Mouse (Mus musculus): Measurements from ENCODE around the gene Slc38a7.
A peak's percentile ranks its signal among the peaks of the same experiment; 100 is the strongest.
"Not testable (repeated sequence)": the region's sequence is repeated elsewhere in the genome, so short reads cannot be mapped to it uniquely, and the experiment has no call there.

Gene Slc38a7

GRCm38 (mm10) chr8:95853102-95853843 lies at the start of gene Slc38a7:
Gene Slc38a7, minus strand, starts transcription at chr8:95853539.
- peak; percentile 95 for DNase-seq (ENCODE audit: low read depth, low spot score)

DNA sequence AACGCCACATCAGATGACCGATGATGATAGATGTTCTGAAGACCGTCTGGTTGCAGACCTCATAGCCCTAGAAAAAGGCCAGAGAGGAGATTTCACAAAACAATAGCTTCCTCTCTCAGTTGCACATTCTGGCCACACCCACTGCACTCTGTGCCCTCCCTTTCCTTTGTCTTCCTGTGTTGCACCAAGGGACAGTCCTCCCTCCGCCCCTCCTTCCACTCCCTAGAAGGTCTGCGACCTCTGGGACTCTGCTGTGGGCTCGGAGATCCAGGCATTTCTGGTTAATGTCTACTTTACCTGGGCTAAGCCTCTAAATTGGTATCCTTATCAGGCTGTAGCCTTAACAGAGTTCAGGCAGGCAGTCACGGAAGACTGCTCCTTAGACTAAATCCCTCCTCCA lies 48.5 kb upstream of the Slc38a7 start:
- peak; percentile 88 for DNase-seq (ENCODE audit: low read depth, low spot score)

DNA sequence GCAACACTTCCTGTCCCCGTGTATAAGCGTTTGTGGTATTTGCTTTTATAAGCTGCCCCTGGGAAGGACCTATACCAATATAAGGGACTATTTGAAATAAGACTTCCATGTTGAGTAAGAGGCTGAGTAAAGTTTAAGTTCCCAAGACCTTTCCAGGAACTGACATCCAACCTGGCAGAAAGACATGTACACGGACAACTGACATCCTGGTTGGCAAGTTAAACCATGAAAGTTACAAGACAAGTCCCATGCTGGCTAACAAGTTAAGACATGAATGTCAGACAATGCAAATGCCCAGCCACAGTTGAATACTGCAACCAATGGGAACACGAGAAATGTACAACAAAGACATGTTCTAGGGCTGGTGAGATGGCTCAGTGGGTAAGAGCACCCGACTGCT lies 40.4 kb upstream of the Slc38a7 start:
- DNase-seq (ENCODE audit: low read depth, low spot score) = no peak

DNA sequence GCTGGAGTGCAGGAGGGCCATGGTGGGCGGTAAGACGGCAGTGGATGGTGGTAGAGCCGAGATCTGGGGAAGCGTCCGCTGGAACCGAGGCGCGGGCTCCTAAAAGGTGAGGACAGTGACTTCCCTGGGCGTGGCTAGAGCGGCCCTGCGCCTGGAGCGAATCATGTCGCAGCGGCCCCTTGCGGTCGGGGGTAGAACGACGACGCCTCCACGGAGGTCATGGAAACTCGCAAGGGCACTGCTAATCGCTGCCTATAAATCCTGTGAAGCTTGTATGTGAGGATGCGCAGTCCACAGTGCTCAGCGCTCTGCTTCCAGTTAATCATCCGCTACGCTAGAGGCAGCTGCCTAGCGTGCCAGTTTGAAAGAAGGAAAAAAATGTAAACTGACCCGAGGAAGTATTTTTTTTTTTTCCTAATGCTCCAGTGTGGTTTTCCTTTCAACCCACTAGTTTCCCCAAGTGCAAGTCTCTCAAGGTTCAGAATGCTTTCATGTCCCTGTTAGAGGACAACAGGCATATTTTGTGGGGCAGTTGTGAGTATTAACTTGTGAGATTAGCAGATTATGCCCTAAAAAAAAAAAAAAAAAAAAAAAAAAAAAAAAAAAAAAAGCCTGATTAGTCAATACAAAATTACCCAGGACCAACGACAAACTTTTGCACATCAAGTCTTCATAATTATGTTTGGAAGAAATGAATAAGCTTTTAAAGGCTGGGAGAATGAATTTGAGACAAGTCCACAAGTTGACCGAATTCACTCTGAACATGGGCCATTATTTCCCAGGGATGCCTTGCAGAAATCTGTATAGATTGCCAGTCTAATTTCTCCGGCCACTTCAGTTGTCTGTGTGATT lies 35.2 kb upstream of the Slc38a7 start, which contains the start of gene Got2:
Gene Got2, minus strand, starts transcription at position 263 of the 852 bp plus-strand sequence.
- peak; percentile 97 for DNase-seq (ENCODE audit: low read depth, low spot score)

DNA sequence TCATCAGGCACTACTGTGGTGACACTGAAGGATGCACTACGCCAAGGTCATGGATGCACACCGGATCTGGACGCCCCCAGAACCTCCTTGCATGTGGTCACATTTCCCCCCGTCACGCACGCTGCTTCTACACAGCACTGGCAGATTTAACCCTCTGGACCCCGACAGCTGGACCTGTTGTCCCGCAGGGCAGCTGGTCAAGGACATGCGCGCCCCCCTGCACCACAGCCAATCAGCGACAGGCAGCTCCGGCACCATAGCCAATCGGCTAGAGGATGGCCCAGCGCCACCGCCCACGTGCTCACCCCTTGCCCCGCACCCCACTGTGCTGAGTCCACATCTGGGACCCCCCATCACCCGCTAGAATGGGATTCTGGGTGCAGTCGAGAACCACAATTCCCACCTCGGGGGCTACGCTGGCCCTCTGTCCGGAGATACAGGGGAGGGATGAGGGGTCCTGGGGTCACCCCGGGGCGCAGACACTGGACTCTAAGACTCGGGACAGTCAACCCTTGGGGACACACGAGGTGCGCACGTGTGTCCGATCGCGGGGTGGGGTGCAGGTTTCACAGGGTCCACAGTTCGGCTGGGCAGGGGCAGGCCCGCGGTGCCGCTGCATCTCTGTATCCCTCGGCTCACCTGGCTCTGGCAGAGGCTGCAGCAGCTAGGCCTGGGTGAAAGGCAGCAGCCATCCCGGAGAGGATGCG lies 34.4 kb upstream of the Slc38a7 start:
- peak; percentile 37 for DNase-seq (ENCODE audit: low read depth, low spot score)

- DNase-seq (ENCODE audit: low read depth, low spot score) = no peak
Observed at GRCm38 (mm10) chr8:95886647-95887577, 33.6 kb upstream of the Slc38a7 start.

DNA sequence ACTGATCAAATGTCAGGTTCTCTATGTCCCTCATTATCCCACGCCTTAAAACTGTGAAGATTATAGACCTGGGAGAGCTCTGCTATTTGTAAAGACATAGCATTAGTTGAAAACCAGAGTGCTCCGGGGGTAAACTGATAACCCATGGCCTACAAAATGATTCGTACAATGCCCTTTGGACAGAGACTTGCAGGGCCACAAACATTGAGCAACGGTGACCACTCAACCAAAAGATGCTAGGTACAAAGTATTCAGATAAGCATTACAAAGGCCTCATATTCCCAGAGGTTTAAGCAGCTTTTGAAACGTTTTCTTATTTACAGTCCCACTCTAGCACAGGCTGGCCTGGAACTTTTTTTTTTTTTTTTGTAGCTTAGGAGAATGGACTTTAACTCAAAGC lies 32.6 kb upstream of the Slc38a7 start:
- no peak for DNase-seq (ENCODE audit: low read depth, low spot score)

GRCm38 (mm10) chr8:95885271-95885841 lies 32.0 kb upstream of the Slc38a7 start:
- DNase-seq (ENCODE audit: low read depth, low spot score) = no peak

- DNase-seq (ENCODE audit: low read depth, low spot score) = no peak
Observed at GRCm38 (mm10) chr8:95884491-95884890, 31.2 kb upstream of the Slc38a7 start.

DNA sequence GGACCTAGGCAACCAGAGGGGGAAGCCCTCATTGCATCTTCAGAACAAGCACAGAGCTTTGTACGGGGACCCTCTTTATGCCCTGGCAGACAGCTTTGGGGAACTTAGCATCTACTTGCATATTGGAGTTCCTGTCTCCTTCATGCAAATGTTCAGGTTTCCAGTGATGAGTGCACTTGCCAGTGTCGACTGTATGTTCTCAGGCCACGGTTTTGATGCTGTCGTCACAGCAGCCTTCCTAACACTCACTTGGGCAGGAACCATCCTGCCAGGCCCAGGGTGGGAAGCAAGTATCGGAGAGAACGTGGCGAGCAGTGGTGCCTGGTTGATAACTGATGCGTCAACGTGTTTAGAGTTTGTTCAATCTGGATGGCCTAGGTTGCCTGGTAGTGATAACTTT lies 28.9 kb upstream of the Slc38a7 start:
- no peak for DNase-seq (ENCODE audit: low read depth, low spot score)

DNA sequence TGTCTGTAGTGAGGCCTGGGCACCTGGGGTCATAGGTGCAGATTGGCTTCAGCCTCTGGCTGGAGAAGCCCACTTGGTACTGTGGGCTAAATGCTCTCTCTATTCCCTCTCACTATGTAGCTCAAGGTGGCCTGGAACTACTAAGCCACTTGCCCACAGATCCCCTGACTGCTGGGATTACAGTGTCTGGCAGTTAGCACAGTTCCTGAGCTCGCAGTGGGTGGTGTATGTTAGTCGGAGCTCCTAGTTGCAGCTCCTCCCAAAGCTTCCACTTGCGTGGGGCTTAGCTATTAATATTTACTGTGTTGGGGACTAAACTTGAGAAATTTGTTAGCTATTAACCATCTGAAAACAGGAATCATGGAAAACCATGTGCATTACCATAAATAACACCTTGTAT lies 28.2 kb upstream of the Slc38a7 start:
- DNase-seq (ENCODE audit: low read depth, low spot score) = no peak

GRCm38 (mm10) chr8:95879823-95880222 lies 26.5 kb upstream of the Slc38a7 start:
- DNase-seq (ENCODE audit: low read depth, low spot score) = no peak

DNA sequence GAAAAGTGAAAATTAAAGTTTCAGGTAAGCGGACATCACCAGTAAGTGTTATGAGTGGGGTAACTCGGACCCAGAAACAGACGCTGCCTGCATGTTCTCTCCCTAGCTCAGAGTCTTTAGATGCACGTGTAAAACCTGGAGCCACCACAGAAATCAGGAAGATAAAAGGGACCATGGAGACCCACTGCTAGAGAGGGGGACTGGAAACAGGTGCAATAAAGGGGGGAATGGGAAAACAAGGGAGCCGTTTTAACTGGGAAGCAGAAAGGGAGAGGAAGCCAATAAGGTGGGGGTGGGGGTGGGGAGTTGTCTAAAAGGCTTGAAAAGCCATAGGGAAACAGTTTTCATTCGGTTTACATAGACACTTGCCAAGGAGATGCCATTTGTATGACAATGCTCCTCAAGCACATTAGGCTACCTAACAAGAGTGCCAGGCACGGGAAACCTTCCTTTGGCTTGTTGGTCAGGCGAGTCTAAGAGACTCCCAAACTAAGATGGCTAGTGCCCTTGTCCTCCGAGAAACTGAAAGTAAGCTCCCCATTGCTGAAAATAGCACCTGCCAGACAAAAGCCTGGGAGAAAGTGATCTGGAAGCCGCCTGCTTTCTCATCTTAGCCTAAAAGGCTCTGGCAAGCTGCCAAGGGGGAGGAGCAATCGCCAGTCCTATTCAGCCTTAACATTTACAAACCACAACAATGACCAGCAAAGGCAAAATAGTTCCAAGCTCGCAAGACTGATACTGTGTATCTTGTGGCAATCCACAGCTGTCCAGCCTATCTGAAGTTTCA lies 25.0 kb upstream of the Slc38a7 start:
- peak; percentile 87 for DNase-seq (ENCODE audit: low read depth, low spot score)

DNA sequence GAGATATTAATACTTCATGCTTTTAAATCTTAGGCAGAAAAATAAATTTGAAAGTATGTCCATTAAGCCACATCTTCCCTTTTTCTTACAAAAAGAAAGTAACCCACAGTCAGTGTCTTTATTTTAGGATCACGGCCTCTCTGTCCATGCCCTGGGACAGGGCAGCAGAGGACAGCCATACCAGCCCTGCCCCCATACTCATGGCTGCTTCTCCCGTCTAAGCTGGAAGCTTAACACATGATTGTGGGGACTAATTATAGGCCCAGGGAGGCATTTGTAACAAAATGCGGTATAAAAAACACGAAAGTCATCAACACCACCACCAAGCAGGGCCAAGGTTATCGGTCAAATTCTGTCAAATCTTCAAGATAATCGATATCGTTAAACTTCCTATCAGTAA lies 21.9 kb upstream of the Slc38a7 start:
- no peak for DNase-seq (ENCODE audit: low read depth, low spot score)

DNA sequence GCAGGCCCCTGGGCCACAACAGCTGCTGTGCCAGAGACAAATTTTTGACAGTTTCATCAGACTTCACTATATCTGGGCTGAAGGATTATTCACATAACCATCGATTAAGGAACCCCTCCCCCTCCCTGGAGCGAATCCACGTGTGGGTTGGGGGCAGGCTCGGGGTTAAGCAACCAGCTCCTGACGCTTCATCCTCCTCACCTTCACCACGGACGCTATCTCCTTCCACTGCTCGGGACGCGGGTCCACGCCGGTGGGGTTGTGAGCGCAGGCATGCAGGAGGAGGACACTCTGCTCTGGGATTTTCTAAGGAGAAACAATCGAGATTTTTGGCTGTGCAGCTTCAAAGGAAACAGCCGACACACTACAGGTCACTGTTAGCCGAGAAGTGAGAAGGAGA lies 18.4 kb upstream of the Slc38a7 start:
- no peak for DNase-seq (ENCODE audit: low read depth, low spot score)

DNA sequence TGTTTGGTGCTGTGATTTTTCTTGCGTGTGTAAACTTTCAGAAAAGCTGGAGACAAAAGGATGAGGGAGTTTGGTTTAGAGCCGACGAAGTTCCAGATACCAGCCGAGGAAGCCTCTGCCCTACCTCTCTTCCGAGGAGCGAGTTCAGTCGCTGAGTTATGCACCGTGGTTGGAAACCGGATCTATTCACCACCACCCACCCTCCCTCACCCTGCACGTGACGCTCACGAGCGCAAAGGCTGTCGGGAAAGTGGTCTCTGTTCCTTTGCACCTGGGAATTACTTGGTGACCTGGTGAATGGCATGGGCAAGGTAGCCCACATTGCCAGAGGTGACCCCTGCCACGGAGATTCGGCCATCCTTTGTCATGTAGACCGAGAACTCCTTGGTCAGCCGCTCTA lies 11.5 kb upstream of the Slc38a7 start:
- DNase-seq (ENCODE audit: low read depth, low spot score) = peak; percentile 70

- DNase-seq (ENCODE audit: low read depth, low spot score) = not testable (repeated sequence)
Observed at GRCm38 (mm10) chr8:95863761-95864440, 10.6 kb upstream of the Slc38a7 start.

GRCm38 (mm10) chr8:95854174-95854573 lies 835 bp upstream of the Slc38a7 start:
- DNase-seq (ENCODE audit: low read depth, low spot score) = no peak

DNA sequence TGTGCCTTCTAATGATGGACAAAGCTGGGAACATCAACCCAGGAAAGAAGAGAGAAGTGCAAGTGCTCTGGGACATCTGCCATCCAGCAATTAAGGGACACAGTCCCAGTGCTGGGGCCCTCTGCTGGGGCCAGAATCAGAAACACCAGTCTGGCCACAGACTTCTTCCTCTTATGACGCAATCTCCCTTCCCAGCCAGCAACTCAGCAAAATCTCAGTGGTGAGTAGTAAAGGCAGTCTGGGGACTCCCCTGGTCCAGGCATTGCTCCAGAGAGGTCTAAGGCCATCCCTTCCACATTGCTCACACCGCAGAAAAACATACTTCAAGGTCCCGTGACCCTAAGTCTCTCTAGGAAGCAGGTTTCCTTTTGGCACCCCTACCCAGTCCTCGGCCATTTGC lies 1.0 kb downstream of the Slc38a7 start:
- DNase-seq (ENCODE audit: low read depth, low spot score) = no peak

All from ZHBTc4 (cell line).